Mouse (Mus musculus): Measurements from ENCODE around the gene Gm11032. TPM values are rescaled to one million over a fixed set of nuclear protein-coding genes. Genes with fewer than 3 reads are reported as not detected.

Gm11032 gene
- total and polyA plus RNA-seq, 3 experiments: not detected

GRCm38 (mm10) chr11:4594608-4595500 lies 25.0 kb upstream of the Gm11032 start, which contains the start of gene Mtmr3 (continued):
- no peak for TF ChIP-seq GATA1 (IDR thresholded peaks at IDR 0.05; ENCODE audit: low read depth, low read length)
- TF ChIP-seq ZMIZ1 (IDR thresholded peaks at IDR 0.05; ENCODE audit: low read depth, low read length): peak; percentile 85
- TF ChIP-seq ZNF384 (IDR thresholded peaks at IDR 0.05; ENCODE audit: low read depth, low read length): no peak; the same call in 1 of the 2 replicates
- no peak for TF ChIP-seq MEF2A (IDR thresholded peaks at IDR 0.05; ENCODE audit: extremely low read depth, insufficient replicate concordance, low read depth, low read length, poor library complexity, severe bottlenecking)
- TF ChIP-seq POLR2A (IDR thresholded peaks at IDR 0.05; ENCODE audit: control insufficient read depth in 1 of 2, insufficient read depth in 1 of 2, low read depth in 1 of 2, low read length in 2 of 2, poor library complexity in 1 of 2): peak in 1 of 2 experiments; percentile 86; a peak in 2 of 4 replicates
- 0 out of 2 replicates have a peak, but pooled peaks have one; percentile 12 for TF ChIP-seq UBTF (IDR thresholded peaks at IDR 0.05; ENCODE audit: borderline replicate concordance, insufficient read depth, low read depth, low read length)
- TF ChIP-seq MXI1 (IDR thresholded peaks at IDR 0.05; ENCODE audit: low read depth, low read length): peak; percentile 44; the same call in 1 of the 2 replicates
- peak; percentile 89 for TF ChIP-seq BHLHE40 (IDR thresholded peaks at IDR 0.05; ENCODE audit: borderline replicate concordance, low read depth, low read length)
- TF ChIP-seq RAD21 (IDR thresholded peaks at IDR 0.05; ENCODE audit: low read depth, low read length): no peak
- peak; percentile 71 for TF ChIP-seq MYB (IDR thresholded peaks at IDR 0.05; ENCODE audit: low read depth, low read length)

- peaks cover 11% of the 10 kb centered on the region for H3K79me2 ChIP-seq (ENCODE audit: control insufficient read depth, insufficient read depth, low read length, poor library complexity)
- no peak for TF ChIP-seq ZNF384 (IDR thresholded peaks at IDR 0.05; ENCODE audit: low read depth, low read length)
- TF ChIP-seq MEF2A (IDR thresholded peaks at IDR 0.05; ENCODE audit: extremely low read depth, insufficient replicate concordance, low read depth, low read length, poor library complexity, severe bottlenecking): no peak
- TF ChIP-seq EP300 (IDR thresholded peaks at IDR 0.05; ENCODE audit: low read depth in 1 of 2, low read length in 2 of 2): no peak
- no peak for TF ChIP-seq CTCF (IDR thresholded peaks at IDR 0.05 in 2 of 3, conservative IDR thresholded peaks at IDR 0.05 in 1 of 3; ENCODE audit: control insufficient read depth in 1 of 3, insufficient read depth in 1 of 3, low read depth in 2 of 3, low read length in 3 of 3, poor library complexity in 1 of 3, severe bottlenecking in 1 of 3)
- TF ChIP-seq TBP (IDR thresholded peaks at IDR 0.05; ENCODE audit: low read depth, low read length): no peak
- no peak for TF ChIP-seq MAZ (IDR thresholded peaks at IDR 0.05; ENCODE audit: low read depth, low read length)
- TF ChIP-seq POLR2AphosphoS5 (IDR thresholded peaks at IDR 0.05; ENCODE audit: borderline replicate concordance, low read depth, low read length): no peak
- no peak for TF ChIP-seq ZKSCAN1 (IDR thresholded peaks at IDR 0.05; ENCODE audit: low read depth, low read length)
- TF ChIP-seq GABPA (IDR thresholded peaks at IDR 0.05; ENCODE audit: low read depth, low read length): no peak
- no peak for TF ChIP-seq RCOR1 (IDR thresholded peaks at IDR 0.05; ENCODE audit: low read depth, low read length)
- no peak for TF ChIP-seq CHD2 (IDR thresholded peaks at IDR 0.05; ENCODE audit: low read length)
- no peak for TF ChIP-seq MYB (IDR thresholded peaks at IDR 0.05; ENCODE audit: low read depth, low read length)
- no peak for TF ChIP-seq SMC3 (IDR thresholded peaks at IDR 0.05; ENCODE audit: low read depth, low read length)
- no peak for TF ChIP-seq MAFK (IDR thresholded peaks at IDR 0.05; ENCODE audit: borderline replicate concordance, low read depth, low read length)
- TF ChIP-seq RAD21 (IDR thresholded peaks at IDR 0.05; ENCODE audit: low read depth, low read length): no peak
- no peak for TF ChIP-seq HCFC1 (IDR thresholded peaks at IDR 0.05; ENCODE audit: low read depth, low read length)
- TF ChIP-seq BHLHE40 (IDR thresholded peaks at IDR 0.05; ENCODE audit: borderline replicate concordance, low read depth, low read length): no peak
- TF ChIP-seq MYC (IDR thresholded peaks at IDR 0.05; ENCODE audit: low read depth, low read length): no peak
- TF ChIP-seq SIN3A (IDR thresholded peaks at IDR 0.05; ENCODE audit: low read length): no peak
- H3K27me3 ChIP-seq (ENCODE audit: control insufficient read depth in 1 of 2, insufficient read depth in 2 of 2, low read length in 2 of 2): no peaks in the 10 kb centered on the region
- DNase-seq (ENCODE audit: low read depth, low spot score): no peak
- peaks cover 10 to 13% of the 10 kb centered on the region in 2 experiments; a peak in 3 of 4 replicates for H3K4me1 ChIP-seq (ENCODE audit: control insufficient read depth in 1 of 2, insufficient read depth in 2 of 2, low read length in 2 of 2)
- H3K9me3 ChIP-seq (replicated peaks; ENCODE audit: insufficient read depth, low read length): no peaks in the 10 kb centered on the region
- no peak overlapping the region for H3K4me3 ChIP-seq (ENCODE audit: control insufficient read depth in 1 of 2, insufficient read depth in 1 of 2, low read depth in 2 of 2, low read length in 2 of 2)
- no peak overlapping the region for H3K27ac ChIP-seq (ENCODE audit: control insufficient read depth, low read depth, low read length)
- no peak overlapping the region for H3K9ac ChIP-seq (ENCODE audit: control insufficient read depth, low read depth, low read length, poor library complexity, severe bottlenecking)
- H3K36me3 ChIP-seq (ENCODE audit: control insufficient read depth in 1 of 2, insufficient read depth in 2 of 2, low read length in 2 of 2): peaks cover 0 to 17% of the 10 kb centered on the region in 2 experiments; a peak in 2 of 4 replicates
These were observed 21.5 kb upstream of the Gm11032 start for GRCm38 (mm10) chr11:4598411-4598810.
